Mouse (Mus musculus) testis, adult 2 months (tissue): Measurements from ENCODE around the gene Zdhhc17.

Experiments
- CTCF ChIP-seq: fragments of 200-500 bp; IDR thresholded peaks from 2 replicates; pipeline ENCODE4 v1.5.1; 2012; ENCODE audit warnings: low read depth, mild to moderate bottlenecking, inconsistent platforms, low read length, moderate library complexity; ENCODE audit not compliant: control insufficient read depth, insufficient read depth, insufficient replicate concordance
- POLR2A ChIP-seq: fragments of 200-500 bp; IDR thresholded peaks from 2 replicates; pipeline ENCODE4 v1.6.1; 2012; ENCODE audit warnings: low read depth, mild to moderate bottlenecking, inconsistent platforms, low read length, moderate library complexity; ENCODE audit not compliant: control insufficient read depth

- no peak for TF ChIP-seq CTCF
- no peak for TF ChIP-seq POLR2A
Measured at GRCm38 (mm10) chr10:110960841-110961240, 49.1 kb downstream of the Zdhhc17 start.
